Mouse (Mus musculus) central nervous system, embryonic 11.5 days (tissue): ENCODE results near the gene Mfsd12. TPM values are rescaled to one million over a fixed set of nuclear protein-coding genes. Genes with fewer than 3 reads are reported as not detected.

ENCODE experiments used
- polyA plus RNA-seq: library from polyadenylated mRNA; depleted of rRNA; stranded (reverse); fragments of >200 nt; gene quantifications from 2 replicates; pipeline ENCODE4 v1.2.3, GENCODE M21; 2012; rRNA removed

Mfsd12 gene
- polyA plus RNA-seq, result 8.6 and 9.0 TPM in 2 replicates

DNA sequence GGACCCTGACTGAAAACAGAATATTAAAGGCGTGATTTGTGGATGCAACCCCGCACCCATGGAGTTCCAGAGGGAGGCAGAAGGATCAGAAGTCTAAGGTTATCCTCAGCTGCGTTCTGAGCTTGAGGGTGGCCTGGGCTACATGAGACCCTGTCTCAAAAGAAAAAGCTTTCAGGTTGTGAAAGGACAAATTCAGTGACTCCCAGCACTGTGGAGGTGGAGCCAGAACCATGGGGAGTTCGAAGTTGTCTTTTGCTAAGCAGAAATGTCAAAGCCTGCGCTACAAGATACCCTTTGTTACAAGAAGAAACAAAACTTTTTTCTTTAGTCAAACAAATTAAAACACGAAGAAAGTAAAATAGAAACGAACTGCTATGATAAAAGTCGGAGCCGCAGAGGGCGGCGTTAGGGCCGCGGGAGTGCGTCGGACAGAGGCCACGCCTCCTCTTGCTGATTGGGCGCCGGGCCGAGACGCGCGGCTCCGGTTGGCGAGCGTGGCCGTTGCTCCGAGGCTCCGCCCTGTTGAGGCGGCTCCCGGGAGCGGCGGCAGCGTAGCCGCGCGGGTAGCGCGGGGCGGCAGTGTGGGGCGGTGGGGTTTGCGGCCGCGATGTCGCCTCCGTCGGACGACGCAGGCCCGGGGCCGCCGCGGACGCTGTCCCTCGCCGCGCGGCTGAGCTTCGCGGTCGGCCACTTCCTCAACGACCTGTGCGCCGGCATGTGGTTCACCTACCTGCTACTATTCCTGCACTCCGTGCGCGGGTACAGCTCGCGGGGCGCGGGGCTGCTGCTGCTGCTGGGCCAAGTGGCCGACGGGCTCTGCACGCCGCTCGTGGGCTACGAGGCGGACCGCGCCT is at the start of gene Mfsd12:
TSS of gene Mfsd12 (plus strand) at position 501 of the 854 bp plus-strand sequence.

DNA sequence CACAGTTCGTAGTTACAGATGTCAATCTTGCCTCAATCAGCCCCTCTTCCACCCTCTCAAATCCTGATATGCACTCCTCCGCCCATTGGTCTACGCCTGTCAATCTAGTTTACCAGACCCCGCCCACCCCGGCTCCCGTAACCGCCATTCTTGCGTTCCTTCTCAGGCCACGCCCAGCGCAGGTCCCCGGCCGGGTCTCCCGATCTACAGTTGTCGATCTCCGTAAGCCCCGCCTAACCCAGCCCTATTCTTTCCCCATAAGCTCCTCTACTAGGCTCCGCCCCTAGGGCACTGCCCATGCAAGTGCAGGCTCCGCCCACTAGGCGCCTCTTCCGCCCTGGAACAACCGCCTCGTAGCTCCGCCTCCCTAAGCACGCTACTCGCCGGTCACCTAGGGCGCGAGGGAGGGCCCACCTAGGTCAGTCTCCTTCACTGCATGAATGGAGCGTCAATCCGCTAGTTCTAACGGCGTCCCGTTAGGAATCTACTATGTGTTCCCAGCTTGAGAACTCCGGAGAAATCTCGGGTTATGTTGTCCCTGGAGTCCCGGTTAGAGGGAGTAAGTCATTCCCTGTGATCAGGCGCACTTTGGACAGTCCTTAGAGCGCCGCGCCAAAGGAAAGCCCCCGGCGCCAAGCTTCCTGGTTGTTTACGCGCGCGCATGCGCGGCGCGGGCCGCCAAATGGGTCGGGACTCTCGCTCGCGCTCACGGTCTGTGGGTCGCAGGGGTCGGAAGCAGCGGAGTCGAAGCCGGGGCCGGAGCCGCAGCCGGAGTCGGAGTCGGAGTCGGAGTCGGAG is 36.5 kb upstream of the Mfsd12 start, which contains the start of gene Cactin:
TSS of gene Cactin (plus strand) at position 554 of the 798 bp plus-strand sequence.

DNA sequence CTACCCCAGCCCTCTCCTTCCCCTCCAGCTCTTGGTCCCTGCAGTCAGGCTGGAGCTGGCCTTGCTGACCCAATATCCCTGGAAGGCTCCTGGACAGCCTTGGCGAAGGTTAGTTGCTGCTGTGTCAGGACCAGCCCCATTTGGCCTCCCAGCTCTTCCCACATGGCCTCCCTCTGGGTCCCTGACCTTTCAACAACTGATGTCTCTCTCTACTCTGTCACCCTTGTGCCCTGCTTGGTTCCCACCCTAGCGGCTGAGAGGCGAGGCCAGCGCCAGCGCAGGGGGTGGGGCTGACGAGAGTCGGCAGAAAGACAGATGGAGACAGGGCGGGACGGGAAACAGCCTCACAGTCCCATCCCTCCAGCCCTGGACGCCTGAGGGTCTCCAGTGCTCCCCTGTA is 28.9 kb upstream of the Mfsd12 start, which contains the start of gene Tbxa2r:
TSS of gene Tbxa2r (plus strand) at position 346 of the 400 bp plus-strand sequence.

DNA sequence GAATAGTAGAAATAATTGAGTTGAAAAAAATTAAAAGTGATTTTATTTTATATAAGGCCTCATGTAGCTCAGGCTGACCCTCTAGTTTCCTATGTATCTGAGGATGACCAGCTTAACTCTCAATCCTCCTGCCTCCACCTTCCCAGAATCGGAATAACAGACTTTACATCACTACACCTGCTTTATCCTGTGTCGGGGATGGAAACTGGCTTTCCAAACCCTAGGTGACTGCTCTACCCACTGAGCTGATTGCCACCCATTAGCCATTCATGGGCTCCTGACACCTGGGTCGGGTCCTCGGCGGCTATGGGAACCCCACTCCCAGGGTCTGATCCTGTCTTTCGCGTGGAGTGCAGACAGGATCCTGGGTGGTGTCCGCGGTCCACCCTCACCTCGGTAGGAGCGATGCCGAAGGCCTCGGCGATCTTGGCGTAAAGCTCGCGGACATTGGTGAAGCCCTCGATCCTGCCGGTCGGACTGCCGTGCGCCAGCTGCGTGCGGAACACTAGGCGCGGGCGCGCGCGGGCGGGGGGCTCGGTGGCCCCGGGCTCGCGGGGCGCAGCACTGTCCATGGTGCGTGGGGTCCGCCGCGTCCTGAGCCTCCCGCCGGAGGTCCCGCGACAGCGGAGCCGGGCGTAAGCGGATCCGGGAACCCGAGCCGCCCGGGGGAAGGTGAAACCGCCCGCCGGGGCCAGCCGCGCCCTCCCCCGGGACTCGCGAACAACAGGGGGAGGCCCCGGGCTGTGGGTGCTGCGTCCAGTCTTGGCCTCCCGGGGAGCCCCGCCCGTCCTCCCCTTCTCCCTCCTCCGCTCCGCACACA is 14.4 kb upstream of the Mfsd12 start, which contains the start of gene Gipc3:
TSS of gene Gipc3 (minus strand) at position 581 of the 820 bp plus-strand sequence.

DNA sequence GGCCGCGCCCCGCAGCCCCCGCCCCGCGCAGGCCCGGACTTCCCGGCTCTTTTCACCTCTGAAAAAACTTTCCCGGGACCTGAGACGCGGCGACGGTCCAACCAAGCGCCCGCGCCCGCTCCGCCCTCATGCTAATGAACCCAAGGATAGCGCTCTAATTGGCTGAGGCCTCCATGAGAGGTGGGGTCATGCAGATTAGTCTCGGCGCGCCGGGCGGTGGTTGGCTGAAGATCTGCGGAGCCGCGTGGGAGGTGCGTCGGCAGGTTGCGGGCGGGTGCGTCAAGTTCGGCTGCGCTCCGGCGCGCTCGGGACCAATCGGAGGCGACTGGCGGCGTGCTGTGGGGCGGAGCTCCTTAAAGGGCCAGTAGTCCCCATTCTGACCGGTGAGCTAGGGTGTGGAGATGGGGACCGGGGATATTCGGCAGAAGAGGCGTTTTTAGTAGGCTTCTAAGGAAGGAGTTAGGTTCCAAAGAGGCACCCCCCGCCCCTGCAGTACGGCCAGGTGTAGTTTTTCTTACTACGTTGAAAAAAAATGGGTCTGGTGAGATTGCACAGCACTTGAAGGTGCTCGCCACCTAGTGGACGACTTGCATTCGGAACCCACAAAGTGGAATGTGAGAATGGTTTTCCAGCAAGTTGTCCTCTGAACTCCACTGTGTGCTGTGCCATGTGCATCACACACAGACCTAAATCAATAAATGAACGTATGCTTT is 6.8 kb upstream of the Mfsd12 start, which contains the start of gene Hmg20b:
TSS of gene Hmg20b (minus strand) at position 130 of the 713 bp plus-strand sequence.

DNA sequence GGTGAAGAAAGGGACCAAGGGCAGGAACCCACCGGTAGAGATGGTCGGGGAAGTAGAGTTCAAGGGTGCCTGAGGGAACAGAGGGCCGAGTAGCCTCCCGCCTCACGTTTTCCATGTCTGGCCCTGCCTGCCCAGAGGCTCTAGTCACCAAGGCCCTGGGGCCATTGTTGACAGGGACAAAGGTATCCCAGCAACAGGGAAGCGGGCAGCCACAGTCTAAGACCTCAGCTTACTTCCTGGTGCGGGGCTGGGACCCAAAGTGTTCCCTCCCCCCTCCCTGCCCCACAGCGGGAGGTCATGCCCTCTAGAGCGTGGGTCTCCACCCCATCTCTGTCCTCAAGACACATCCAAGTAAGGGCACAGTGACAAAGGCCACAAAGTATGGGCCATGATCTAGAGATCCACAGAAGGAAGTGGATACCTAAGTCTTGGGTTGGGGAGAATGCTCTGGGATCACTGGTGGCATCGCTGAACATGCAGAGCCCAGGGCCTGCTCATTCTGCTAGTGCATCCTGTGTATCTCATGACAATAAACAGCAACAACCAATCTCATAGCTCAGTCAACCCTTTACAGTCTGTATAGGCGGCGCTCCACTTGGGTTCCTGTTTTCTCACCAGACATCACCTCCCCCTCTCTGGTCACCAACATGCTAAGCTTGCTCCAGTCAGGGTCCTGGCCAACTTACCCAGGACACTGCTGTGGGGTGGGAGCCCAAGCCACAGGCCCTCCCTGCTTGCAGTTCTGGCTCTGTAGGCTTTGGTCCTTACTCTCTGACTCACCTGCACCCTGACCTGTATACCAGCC is 8.6 kb downstream of the Mfsd12 start, which contains the start of gene 4930404N11Rik:
TSS of gene 4930404N11Rik (minus strand) at position 145 of the 805 bp plus-strand sequence.

DNA sequence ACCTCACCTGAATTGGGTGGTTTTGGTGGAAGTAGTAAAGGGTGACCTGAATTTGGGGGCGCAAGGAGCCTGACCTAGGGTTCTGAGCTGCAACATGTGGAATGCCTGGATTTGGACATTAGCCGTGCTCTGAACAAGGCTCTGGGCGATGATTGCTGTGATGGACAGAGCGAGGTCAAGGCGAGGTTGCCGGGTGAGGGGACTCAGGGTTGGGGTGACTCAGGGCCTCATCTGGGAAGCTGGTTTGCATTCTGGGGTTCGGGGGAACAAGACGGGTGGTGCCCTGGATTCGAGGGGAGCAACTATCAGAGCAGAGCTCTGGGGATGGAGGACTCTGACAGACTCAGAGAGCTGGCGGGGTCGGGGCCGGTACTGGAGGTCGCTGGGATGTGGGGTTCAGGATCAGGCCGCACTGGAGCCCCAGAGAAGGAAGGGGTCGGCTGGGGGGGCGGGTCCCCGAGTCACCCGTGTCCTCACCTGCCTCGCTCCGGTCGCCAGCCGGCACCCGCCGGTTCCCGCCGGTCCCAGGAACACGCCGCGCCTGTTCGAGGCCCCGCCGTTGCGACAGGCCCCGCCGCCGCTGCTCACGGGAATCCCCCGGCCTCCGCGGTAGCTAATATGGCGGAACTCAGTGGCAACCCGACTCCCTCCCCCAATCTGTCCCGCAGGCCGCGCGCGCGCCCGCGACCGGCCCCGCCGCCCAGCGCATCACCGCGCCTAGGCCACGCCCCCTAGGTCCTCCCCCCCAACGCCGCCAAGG is 20.7 kb downstream of the Mfsd12 start, which contains the start of gene Fzr1:
TSS of gene Fzr1 (minus strand) at position 724 of the 760 bp plus-strand sequence.

DNA sequence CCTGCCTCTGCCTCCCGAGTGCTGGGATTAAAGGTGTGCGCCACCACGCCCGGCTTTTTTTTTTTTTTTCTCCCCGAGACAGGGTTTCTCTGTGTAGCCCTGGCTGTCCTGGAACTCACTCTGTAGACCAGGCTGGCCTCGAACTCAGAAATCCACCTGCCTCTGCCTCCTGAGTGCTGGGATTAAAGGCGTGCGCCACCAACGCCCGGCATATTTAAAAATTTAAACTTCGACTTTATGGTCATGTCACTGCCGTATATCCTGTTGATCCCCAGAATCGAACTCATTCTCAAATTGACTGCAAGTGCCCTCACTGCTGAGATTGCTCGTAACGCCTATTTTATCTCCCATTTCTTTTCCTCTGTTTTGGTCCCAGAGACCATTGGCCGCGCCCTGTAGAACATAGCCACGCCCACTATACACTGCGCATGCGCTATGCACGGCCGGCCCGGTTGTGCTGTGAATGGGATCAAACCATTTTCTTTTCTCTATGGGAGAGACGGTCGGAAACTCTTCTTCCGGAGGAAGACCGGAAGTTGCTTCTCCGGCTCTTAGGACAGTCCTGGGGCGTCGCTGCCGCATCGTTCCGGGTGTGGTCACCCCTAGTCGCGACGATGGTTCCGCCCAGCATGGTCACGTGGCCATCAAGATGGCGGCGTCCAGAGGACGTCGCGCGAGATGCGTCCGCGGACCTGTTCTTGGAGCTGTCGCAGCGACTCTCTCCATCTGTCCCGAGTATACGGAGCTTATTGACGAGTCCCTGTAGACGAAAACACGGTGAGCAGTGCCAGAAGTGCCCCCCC is 26.7 kb downstream of the Mfsd12 start, which contains the start of the genes Dohh and Gm48551:
TSS of gene Dohh (plus strand) at position 627 of the 803 bp plus-strand sequence.
TSS of gene Gm48551 (plus strand) at position 665 of the 803 bp plus-strand sequence.

DNA sequence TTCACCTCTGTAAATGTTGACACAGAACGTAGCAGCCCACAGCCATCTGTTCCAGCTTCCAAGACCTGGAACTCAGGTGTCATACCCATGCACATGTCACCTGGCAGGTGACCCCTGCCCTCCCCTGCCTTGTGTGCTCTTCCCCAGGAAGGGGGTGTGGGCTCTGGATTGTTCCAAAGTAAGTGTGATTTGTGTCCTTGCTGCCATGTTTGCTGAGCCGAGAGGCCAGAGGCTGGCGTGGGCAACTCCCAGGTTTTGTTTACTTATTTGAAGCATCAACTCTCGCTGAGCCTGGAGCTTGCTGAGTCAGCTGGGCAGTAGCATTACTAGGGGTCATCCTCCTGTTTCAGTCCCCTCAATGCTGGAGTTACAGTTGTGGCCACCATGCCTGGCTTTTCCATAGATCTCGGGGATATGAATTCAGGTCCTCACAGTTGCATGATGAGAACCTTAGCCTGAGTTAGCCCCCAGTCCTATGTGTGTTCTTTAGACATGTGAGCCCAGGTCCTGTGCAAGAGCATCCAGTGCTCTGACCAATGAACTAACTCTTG is 31.3 kb downstream of the Mfsd12 start, which contains the start of gene Gm48552:
TSS of gene Gm48552 (plus strand) at position 501 of the 551 bp plus-strand sequence.

DNA sequence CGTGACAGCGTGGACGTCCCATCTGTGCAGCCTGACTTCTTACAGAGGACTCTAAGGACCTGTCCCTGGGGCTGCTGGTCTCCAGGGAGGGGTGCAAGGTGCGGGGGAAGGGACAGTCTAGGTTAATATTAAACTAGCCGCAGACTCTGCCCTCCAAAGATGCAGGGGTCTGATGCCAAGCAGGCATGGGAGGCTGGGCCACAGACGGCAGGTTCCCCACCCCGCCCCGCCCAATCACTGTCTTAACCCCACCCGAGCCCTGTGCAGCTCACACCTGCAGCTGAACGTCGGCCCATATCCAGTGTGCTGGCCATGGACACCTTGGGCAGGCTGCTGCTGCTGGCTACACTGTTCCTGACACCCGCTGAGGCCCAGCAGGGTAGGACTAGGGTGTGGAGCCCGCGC is 35.5 kb downstream of the Mfsd12 start, which contains the start of gene Smim24:
TSS of gene Smim24 (plus strand) at position 271 of the 405 bp plus-strand sequence.

Other genes with a start within 250 kb of the Mfsd12 start
- gene Zbtb7a, start 222.3 kb upstream of the Mfsd12 start, polyA plus RNA-seq, result 12.7 and 17.8 TPM in 2 replicates
- gene Pias4, start 189.6 kb upstream of the Mfsd12 start, polyA plus RNA-seq, result 39.5 and 41.3 TPM in 2 replicates
- gene Eef2, start 180.9 kb upstream of the Mfsd12 start, polyA plus RNA-seq, result 1,158 and 1,360 TPM in 2 replicates
- 63.2 and 71.7 TPM in 2 replicates for gene Dapk3, start 174.5 kb upstream of the Mfsd12 start, polyA plus RNA-seq
- not detected in 2 replicates for gene 4930442H23Rik, start 173.6 kb upstream of the Mfsd12 start, polyA plus RNA-seq
- gene Nmrk2, start 155.4 kb upstream of the Mfsd12 start, polyA plus RNA-seq, result 0.02 and 0.04 TPM in 2 replicates
- gene Atcay, start 126.7 kb upstream of the Mfsd12 start, polyA plus RNA-seq, result 25.0 and 36.7 TPM in 2 replicates
- gene Zfr2, start 124.3 kb upstream of the Mfsd12 start, polyA plus RNA-seq, result 16.3 and 16.6 TPM in 2 replicates
- gene Matk, start 104.6 kb upstream of the Mfsd12 start, polyA plus RNA-seq, result 4.0 and 4.3 TPM in 2 replicates
- gene Mrpl54, start 90.6 kb upstream of the Mfsd12 start, polyA plus RNA-seq, result 91.5 and 109 TPM in 2 replicates
- 25.6 and 44.9 TPM in 2 replicates for gene Apba3, start 90.5 kb upstream of the Mfsd12 start, polyA plus RNA-seq
- gene Tjp3, start 65.9 kb upstream of the Mfsd12 start, polyA plus RNA-seq, result 2.6 and 4.2 TPM in 2 replicates
- 84.4 and 91.7 TPM in 2 replicates for gene Pip5k1c, start 64.5 kb upstream of the Mfsd12 start, polyA plus RNA-seq
- 50.3 and 63.1 TPM in 2 replicates for gene Cactin, start 36.4 kb upstream of the Mfsd12 start, polyA plus RNA-seq
- 2.4 and 3.1 TPM in 2 replicates for gene Tbxa2r, start 28.8 kb upstream of the Mfsd12 start, polyA plus RNA-seq
- 0.04 and 0.06 TPM in 2 replicates for gene Gipc3, start 14.2 kb upstream of the Mfsd12 start, polyA plus RNA-seq
- 116 and 139 TPM in 2 replicates for gene Hmg20b, start 7.0 kb upstream of the Mfsd12 start, polyA plus RNA-seq
- 0.28 and 0.31 TPM in 2 replicates for gene 4930404N11Rik, start 8.3 kb downstream of the Mfsd12 start, polyA plus RNA-seq
- gene Fzr1, start 21.0 kb downstream of the Mfsd12 start, polyA plus RNA-seq, result 91.8 and 113 TPM in 2 replicates
- 56.2 and 57.9 TPM in 2 replicates for gene Dohh, start 26.9 kb downstream of the Mfsd12 start, polyA plus RNA-seq
- 3.9 and 4.3 TPM in 2 replicates for gene Gm48551, start 27.0 kb downstream of the Mfsd12 start, polyA plus RNA-seq
- gene Gm48552, start 31.5 kb downstream of the Mfsd12 start, polyA plus RNA-seq, result 5.2 and 8.2 TPM in 2 replicates
- 3.7 and 5.0 TPM in 2 replicates for gene Smim24, start 35.6 kb downstream of the Mfsd12 start, polyA plus RNA-seq
- gene Nfic, start 98.1 kb downstream of the Mfsd12 start, polyA plus RNA-seq, result 7.8 and 12.5 TPM in 2 replicates
- 45.0 and 50.2 TPM in 2 replicates for gene Celf5, start 125.2 kb downstream of the Mfsd12 start, polyA plus RNA-seq
- gene Ncln, start 138.9 kb downstream of the Mfsd12 start, polyA plus RNA-seq, result 129 and 153 TPM in 2 replicates
- gene S1pr4, start 142.6 kb downstream of the Mfsd12 start, polyA plus RNA-seq, result 0.42 and 0.56 TPM in 2 replicates
- 0.88 and 0.98 TPM in 2 replicates for gene Gna15, start 166.7 kb downstream of the Mfsd12 start, polyA plus RNA-seq
- gene Gna11, start 187.7 kb downstream of the Mfsd12 start, polyA plus RNA-seq, result 69.9 and 81.3 TPM in 2 replicates
- 265 and 396 TPM in 2 replicates for gene Aes, start 202.0 kb downstream of the Mfsd12 start, polyA plus RNA-seq
- gene Tle2, start 217.1 kb downstream of the Mfsd12 start, polyA plus RNA-seq, result 27.1 and 71.8 TPM in 2 replicates
- 6.1 and 12.0 TPM in 2 replicates for gene Tle6, start 243.6 kb downstream of the Mfsd12 start, polyA plus RNA-seq
- 5.0 and 6.4 TPM in 2 replicates for gene BC025920, start 248.8 kb downstream of the Mfsd12 start, polyA plus RNA-seq